Mouse (Mus musculus) heart, adult 2 months (tissue): ENCODE measurements around the gene Gm572. TPM values are rescaled to one million over a fixed set of nuclear protein-coding genes. Genes with fewer than 3 reads are reported as not detected.

Experiments used
- DNase-seq, 2 experiments: peaks; one replicate each; pipeline ENCODE4 v3.0.0; 2021
- H3K27ac ChIP-seq: fragments of 200-600 bp; 2 replicates; pipeline ENCODE4 v1.8.1; 2022
- H3K27me3 ChIP-seq: fragments of 200-500 bp; 2 replicates; pipeline ENCODE4 v1.6.1; 2012; ENCODE audit warnings: mild to moderate bottlenecking, low read length, inconsistent platforms, mixed read lengths; ENCODE audit not compliant: control insufficient read depth, insufficient read depth
- H3K36me3 ChIP-seq: fragments of 200-500 bp; 2 replicates; pipeline ENCODE4 v1.6.1; 2012; ENCODE audit warnings: low read length, inconsistent platforms; ENCODE audit not compliant: control insufficient read depth, insufficient read depth
- H3K4me1 ChIP-seq: fragments of 200-500 bp; 2 replicates; pipeline ENCODE4 v1.6.1; 2011; ENCODE audit warnings: low read length; ENCODE audit not compliant: control insufficient read depth, insufficient read depth
- H3K4me3 ChIP-seq: fragments of 200-600 bp; 2 replicates; pipeline ENCODE4 v1.8.1; 2022
- H3K79me2 ChIP-seq: fragments of 200-500 bp; replicated peaks from 2 replicates; pipeline ENCODE4 v1.6.1; 2012; ENCODE audit warnings: mild to moderate bottlenecking, inconsistent platforms, low read length, moderate library complexity, mixed read lengths; ENCODE audit not compliant: control insufficient read depth, insufficient read depth
- H3K9ac ChIP-seq: fragments of 200-500 bp; 2 replicates; pipeline ENCODE4 v1.6.1; 2012; ENCODE audit warnings: low read depth, mild to moderate bottlenecking, control low read depth, inconsistent platforms, low read length, mixed read lengths
- CTCF ChIP-seq: fragments of 200-600 bp; IDR thresholded peaks from 2 replicates; pipeline ENCODE4 v1.8.1; 2022; ENCODE audit warnings: antibody characterized with exemption, mild to moderate bottlenecking, moderate library complexity
- EP300 ChIP-seq: fragments of 200-500 bp; IDR thresholded peaks from 2 replicates; pipeline ENCODE4 v1.6.1; 2011; ENCODE audit warnings: low read depth, low read length, control low read depth; ENCODE audit not compliant: insufficient read depth
- POLR2A ChIP-seq: fragments of 200-500 bp; IDR thresholded peaks from 2 replicates; pipeline ENCODE4 v1.6.1; 2011; ENCODE audit warnings: mild to moderate bottlenecking, low read depth, low read length, control low read depth; ENCODE audit not compliant: insufficient read depth
- WGBS: fragments of 180-500 bp; shearing (Covaris S2); methylation state at CpG from one replicate; pipeline ENCODE4 v1.1.7; 2018; 5-methylcytosine and 5-hydroxymethylcytosine counted together
- intact Hi-C: fragments of 180-260 bp; cut with DNase I; formaldehyde crosslinking; loops from one replicate; pipeline ENCODE4 v1.15.1; 2025
- polyA plus RNA-seq: library from polyadenylated mRNA; depleted of rRNA; stranded (reverse); fragments of >200 nt; gene quantifications from 2 replicates; pipeline ENCODE4 v1.2.3, GENCODE M21; 2012
- total RNA-seq, 2 experiments: library from RNA; stranded (reverse); gene quantifications; 2 replicates each; pipeline ENCODE4 v1.2.3; 2021

The Gm572 gene
- total and polyA plus RNA-seq, 3 experiments: 1.9 to 5.0 (median 4.5) TPM

- Histone ChIP-seq H3K36me3 (no peaks in the 10 kb centered on the region), H3K27me3 (no peaks in the 10 kb centered on the region; the same call in 1 of the 2 replicates), H3K4me3 (no peak overlapping the region), H3K9ac (no peak overlapping the region), H3K4me1 (no peaks in the 10 kb centered on the region), H3K27ac (no peak overlapping the region), H3K79me2 (no peaks in the 10 kb centered on the region)
- intact Hi-C loops: no loop called here
- 84% methylated on average over 18 of the region's 18 CpGs for WGBS
- TF ChIP-seq EP300 (no peak), CTCF (peak; percentile 44), POLR2A (no peak)
- DNase-seq: no peak
Measured at GRCm38 (mm10) chr4:148654701-148655398, 11.7 kb downstream of the Gm572 start.

DNA sequence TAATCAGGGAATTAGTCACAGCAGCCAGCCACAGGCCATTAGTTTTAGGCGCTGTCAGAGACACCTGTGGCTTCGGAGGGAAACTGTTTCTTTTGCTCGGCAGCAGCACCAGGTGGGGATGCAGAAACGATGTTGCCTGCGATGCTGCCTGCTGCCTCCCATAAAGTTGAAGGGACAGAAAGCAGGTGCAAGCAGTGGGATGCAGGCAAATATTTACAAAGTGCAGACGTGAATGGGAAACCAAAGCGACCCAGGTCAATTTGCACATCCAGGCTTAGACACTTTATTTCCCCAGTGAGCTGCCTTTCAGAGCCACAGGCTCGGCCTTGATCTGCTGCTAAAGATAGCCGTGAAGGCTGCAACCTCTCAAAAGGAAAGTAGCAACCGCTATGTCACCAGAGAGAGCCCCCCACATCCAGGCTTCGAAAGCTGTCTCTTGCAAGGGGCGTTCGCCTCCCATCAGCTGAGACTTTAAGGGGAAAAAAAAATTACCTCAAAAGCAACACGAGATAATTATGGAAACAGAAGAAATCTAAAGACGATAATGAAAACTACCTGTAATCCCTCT, 13.7 kb downstream of the Gm572 start:
- no peaks in the 10 kb centered on the region for H3K4me1 ChIP-seq
- intact Hi-C loops: no loop called here
- TF ChIP-seq POLR2A: no peak
- TF ChIP-seq EP300: no peak
- H3K27ac ChIP-seq: no peak overlapping the region
- H3K79me2 ChIP-seq: no peaks in the 10 kb centered on the region
- DNase-seq: no peak
- H3K4me3 ChIP-seq: no peak overlapping the region
- no peaks in the 10 kb centered on the region for H3K36me3 ChIP-seq
- no peaks in the 10 kb centered on the region; the same call in 1 of the 2 replicates for H3K27me3 ChIP-seq
- H3K9ac ChIP-seq: no peak overlapping the region
- 52% methylated on average over 15 of the region's 15 CpGs for WGBS

DNA sequence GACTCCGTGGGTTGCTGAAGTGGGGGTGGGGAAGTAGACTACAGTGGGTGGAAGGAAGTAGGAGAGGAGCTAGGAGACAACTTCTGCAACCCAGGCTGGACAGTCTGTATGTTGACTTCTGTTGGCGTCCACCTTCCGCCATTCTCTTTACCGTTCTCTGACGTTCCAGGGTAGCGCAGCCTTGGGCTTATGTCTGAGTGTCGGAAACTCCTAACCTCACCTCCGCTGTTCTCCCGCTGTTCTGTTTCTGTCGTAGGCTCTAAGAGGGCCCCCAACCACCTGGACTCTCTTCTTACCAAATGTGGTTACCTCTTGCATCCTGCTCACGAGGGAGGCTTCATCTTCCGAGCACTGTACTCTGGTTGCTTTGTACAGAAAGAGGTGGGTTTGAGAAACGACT, 14.7 kb downstream of the Gm572 start:
- WGBS: 79% methylated on average over 13 of the region's 13 CpGs
- TF ChIP-seq POLR2A (no peak), CTCF (no peak), EP300 (no peak)
- intact Hi-C loops: no loop called here

DNA sequence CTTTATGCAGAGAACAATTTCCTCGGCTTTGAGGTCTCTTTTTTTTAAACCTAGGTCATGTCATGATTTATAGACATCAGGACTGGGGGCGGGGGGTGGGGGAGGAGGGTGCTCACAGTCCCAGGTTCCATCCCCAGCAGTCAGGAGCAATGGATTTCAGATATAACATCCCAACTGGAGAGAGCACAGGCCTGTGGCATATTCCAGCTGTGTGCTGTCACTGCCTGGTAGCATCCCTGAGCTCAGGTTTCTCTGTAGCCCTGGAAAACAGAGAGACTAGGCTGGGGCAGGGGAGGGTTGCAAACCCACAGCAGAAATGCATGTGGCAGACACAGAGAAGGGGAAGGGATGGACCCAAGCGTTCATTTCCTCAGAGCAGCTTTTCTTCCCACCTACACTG, 17.1 kb downstream of the Gm572 start:
- intact Hi-C loops: no loop called here
- Histone ChIP-seq H3K4me1 (no peaks in the 10 kb centered on the region), H3K9ac (no peak overlapping the region), H3K4me3 (no peak overlapping the region), H3K27ac (no peak overlapping the region), H3K27me3 (no peaks in the 10 kb centered on the region; the same call in 1 of the 2 replicates), H3K36me3 (no peaks in the 10 kb centered on the region), H3K79me2 (no peaks in the 10 kb centered on the region)
- WGBS: 62% methylated on average over 3 of the region's 3 CpGs
- no peak for DNase-seq
- TF ChIP-seq POLR2A: no peak
- TF ChIP-seq EP300: no peak
- TF ChIP-seq CTCF: no peak

More for the DNA sequence above, 14.7 kb downstream of the Gm572 start:
- DNase-seq: no peak
- H3K9ac ChIP-seq: no peak overlapping the region
- no peaks in the 10 kb centered on the region for H3K4me1 ChIP-seq
- H3K79me2 ChIP-seq: no peaks in the 10 kb centered on the region
- no peak overlapping the region for H3K4me3 ChIP-seq
- no peaks in the 10 kb centered on the region; the same call in 1 of the 2 replicates for H3K27me3 ChIP-seq
- no peak overlapping the region for H3K27ac ChIP-seq
- H3K36me3 ChIP-seq: no peaks in the 10 kb centered on the region

GRCm38 (mm10) chr4:148662168-148662965, 19.2 kb downstream of the Gm572 start:
- Histone ChIP-seq H3K79me2 (no peaks in the 10 kb centered on the region), H3K36me3 (no peaks in the 10 kb centered on the region), H3K27ac (no peak overlapping the region), H3K27me3 (no peaks in the 10 kb centered on the region), H3K9ac (no peak overlapping the region), H3K4me1 (no peaks in the 10 kb centered on the region), H3K4me3 (no peak overlapping the region)
- DNase-seq: peak; percentile 66 to 80
- intact Hi-C loops: no loop called here
- TF ChIP-seq CTCF (peak; percentile 93), POLR2A (no peak)
- 26% methylated on average over 21 of the region's 21 CpGs for WGBS

- intact Hi-C loops: no loop called here
- no peaks in the 10 kb centered on the region for H3K36me3 ChIP-seq
Measured at GRCm38 (mm10) chr4:148663326-148663725, 20.2 kb downstream of the Gm572 start.

More at GRCm38 (mm10) chr4:148663326-148663725, 20.2 kb downstream of the Gm572 start:
- Histone ChIP-seq H3K4me1 (peaks cover under 1% of the 10 kb centered on the region; the same call in 1 of the 2 replicates), H3K27me3 (no peaks in the 10 kb centered on the region), H3K27ac (no peak overlapping the region), H3K4me3 (no peak overlapping the region), H3K9ac (no peak overlapping the region), H3K79me2 (no peaks in the 10 kb centered on the region)
- 71% methylated on average over 7 of the region's 7 CpGs for WGBS
- DNase-seq: no peak
- TF ChIP-seq EP300 (no peak), CTCF (no peak), POLR2A (no peak)
